Mouse (Mus musculus): ENCODE results near the gene Klhl42.

Klhl42 gene

GRCm38 (mm10) chr6:147151839-147152238 is 60.7 kb downstream of the Klhl42 start:
- DNase-seq, result no peak

GRCm38 (mm10) chr6:147155085-147155484 is 63.9 kb downstream of the Klhl42 start:
- DNase-seq, result no peak

- peak; percentile 88 for DNase-seq
These were observed 70.8 kb downstream of the Klhl42 start for GRCm38 (mm10) chr6:147161818-147162584.

Measured in heart, adult 11 months (tissue).